Mouse (Mus musculus) layer of hippocampus, postnatal 10 days (tissue): Measurements from ENCODE around the gene Bcr. TPM values are rescaled to one million over a fixed set of nuclear protein-coding genes. Genes with fewer than 3 reads are reported as not detected.

Source experiments
- DNase-seq, 2 experiments: peaks; one replicate each; pipeline ENCODE4 v3.0.0; 2021; ENCODE audit warnings: low spot score in 2 of 2
- total RNA-seq, 2 experiments: library from RNA; stranded (reverse); gene quantifications; 2 replicates each; pipeline ENCODE4 v1.2.3; 2021

The Bcr gene
- total RNA-seq, 2 experiments from 2014 or later, result 71.2 to 76.3 TPM

DNA sequence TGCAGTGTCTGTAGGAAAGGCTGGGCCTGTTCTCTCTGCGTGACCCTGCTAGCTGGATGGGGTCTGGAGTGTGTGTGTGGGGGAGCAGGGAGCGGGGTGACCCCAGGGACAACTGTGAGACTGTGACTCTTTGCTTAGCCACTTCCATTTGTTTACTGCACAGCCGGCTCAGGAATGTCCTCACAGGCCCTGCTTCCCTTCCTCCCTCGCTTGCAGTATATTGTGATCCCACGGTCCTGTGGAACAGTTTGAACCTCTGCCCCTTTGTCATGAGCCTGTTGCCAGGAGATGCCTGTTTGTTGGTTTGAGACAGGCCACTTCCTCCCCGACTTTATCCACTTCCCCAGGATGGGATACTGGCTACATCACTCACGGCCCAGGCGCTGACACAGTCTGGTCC is 116.1 kb downstream of the Bcr start:
- no peak for DNase-seq

DNA sequence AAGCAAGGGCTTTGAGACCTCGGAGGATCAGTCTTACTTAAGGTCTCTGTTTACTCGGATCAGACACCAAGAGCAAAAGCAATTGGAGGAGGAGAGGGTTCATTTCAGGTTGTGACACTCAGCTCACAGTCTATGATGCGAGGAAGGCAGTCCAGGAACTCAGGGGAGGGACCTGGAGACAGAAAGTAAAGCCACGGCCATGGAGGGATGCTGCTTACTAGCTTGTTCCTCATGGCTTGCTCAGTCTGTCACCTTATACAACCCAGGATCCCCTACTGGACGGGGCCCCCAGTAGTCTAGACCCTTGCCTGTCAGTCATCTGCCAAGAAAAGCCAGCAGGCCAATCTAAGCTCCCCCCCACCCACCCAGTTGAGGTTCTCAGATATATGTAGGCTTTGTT is 118.5 kb downstream of the Bcr start:
- no peak for DNase-seq

DNA sequence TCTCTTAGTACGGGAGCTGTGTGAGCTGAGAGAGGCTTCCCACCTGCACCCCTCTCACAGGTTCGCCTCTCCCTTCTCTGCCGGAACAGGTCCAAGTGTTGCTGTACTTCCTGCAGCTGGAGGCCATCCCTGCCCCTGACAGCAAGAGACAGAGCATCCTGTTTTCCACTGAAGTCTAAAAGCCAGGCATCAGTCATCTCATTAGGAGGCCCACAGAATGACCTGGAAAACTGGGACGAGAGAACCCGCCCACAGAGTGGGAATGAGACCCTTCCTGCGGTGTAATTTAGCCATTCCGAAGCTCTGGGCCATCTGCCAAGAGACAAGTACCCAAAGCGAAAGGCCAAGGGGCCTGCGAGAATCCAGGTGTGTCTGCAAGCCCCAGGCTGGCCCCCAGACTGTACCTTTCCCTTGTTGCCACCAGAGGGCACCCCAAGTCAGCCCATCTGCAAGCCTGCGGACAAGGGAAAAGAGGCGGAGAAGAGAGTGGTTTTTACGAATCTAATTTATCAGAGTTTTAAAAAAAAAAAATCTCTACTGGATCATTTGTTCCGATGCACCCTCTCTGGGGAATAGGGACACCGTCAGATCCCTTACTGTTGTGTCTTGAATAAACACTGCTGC is 121.9 kb downstream of the Bcr start:
- DNase-seq, result peak; percentile 82 to 87

DNA sequence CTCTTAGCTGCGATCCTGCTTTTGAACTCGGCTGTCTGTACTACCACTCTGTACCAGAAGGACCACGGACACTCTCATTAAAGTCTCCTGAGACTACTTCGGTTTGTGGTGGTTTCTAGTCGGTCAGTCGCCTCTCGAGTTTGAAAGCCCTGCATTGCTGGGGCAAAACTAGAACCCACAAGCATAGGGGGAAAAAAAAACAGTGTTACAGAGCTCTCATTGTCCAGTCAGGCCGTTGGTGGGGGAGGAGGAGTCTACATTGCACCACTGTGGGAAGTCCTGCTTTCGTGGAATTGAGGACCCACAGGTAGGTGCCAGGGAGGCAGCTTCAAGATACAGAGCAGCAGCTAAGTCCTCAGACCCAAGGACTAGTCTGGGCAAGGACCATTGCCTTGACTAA is 124.4 kb downstream of the Bcr start:
- DNase-seq, result no peak

DNA sequence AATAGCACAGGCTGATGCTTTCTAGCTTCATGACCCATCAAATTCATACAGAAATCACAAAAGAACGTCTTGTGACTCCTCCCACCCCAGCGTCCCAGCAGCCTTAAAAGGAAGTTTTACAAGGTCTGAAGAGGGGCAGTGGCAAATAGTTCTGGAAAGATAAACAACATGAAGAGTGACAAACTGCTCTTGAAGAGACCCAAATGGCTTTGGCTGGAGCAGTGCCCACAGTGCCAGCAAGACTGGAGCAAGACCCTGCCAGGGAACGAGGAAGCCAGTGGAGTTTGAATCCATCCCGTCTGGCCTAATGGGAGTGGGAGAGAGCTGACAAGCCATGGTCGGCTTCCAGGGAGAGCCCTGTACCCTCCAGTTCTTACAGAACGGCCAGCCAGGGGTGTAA is 126.2 kb downstream of the Bcr start:
- DNase-seq, result peak; percentile 38 to 54

DNA sequence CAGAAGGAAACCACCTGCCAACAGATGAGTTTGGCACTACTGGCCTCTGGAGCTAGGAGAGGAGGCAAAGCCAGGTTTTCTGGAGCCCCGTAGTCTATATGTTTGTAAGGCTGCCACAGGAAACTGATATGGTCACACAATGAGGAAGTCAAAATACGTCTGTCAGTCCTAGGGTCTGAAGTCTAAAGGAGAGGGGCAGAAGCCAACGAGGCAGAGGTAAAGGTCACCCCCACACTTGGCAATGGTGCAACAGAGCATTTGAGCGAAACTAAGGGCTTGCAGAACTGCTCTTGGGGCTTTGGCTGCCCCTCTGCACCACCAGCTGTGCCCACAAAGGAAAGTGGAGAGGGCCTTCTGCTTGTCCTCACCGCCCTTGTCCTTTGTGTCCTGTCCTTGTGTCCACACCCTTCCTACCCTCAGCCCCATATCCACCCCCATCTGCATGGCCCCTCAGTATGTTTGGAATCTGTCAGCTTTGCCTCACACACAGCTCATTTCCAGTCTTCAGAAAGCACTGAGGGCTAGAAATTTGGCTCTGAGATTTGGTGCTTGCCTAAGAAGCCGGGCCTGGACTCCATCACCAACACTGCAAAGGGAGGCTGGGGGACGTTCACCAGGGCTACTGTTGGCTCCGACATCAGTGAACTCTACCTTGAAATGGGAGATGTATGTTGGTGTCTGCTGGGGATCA is 127.1 kb downstream of the Bcr start:
- DNase-seq, result no peak

DNA sequence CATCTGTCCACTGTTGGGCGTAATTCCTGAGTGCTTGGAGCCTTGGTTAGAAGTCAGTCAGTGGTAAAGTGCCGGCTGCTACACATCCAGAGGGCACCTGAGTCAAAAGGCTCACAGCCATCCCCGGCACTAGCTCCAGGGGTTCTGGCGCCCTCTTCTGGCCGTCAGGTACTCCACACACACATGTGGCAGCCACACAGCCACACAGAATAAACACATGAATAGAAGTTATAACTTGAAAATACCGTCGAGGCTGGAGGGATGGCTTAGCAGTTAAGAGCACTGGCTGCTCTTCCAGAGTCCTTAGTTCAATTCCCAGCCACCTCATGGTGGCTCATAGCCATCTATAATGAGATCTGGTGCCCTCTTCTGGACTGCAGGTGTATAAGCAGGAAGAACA is 131.3 kb downstream of the Bcr start:
- no peak for DNase-seq

DNA sequence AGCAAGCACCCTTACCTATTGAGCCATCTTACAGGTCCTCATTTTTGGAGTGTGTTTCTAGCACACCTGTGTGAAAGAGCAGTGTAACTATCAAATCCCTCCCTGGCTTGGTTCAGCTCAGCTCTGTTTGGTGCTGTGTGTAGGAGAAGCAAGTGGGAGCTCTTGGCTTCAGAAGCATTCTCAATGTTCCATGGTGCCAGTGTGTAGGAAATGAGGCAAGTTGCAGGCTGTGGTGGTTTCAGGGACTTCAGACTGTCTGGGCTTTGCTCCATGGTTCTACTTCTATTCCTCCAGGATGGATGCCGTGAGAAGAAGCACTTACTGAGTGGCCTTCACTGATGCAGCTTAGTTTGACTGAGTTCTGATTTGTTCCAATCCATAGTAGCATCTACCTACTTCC is 137.4 kb downstream of the Bcr start:
- DNase-seq, result no peak

DNA sequence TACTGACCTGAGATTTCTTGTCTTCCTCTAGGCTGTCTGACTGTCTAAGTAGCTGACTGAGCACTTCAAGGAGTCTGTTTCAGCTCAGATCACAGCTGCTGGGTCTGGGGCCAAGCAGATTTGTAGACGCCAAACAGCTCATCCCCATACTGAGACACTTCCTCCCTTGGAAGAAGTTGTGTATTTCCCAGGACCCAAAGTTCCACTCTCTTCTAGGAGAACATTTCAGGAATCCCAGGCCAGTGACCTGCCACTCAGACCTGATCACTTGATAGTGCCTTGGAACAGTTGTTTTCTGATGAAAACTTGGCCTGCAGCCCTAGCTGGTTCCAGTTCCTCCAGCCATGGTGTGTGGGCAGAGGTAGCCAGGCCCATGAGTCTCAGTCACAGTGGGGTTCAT is 140.3 kb downstream of the Bcr start:
- DNase-seq, result no peak

DNA sequence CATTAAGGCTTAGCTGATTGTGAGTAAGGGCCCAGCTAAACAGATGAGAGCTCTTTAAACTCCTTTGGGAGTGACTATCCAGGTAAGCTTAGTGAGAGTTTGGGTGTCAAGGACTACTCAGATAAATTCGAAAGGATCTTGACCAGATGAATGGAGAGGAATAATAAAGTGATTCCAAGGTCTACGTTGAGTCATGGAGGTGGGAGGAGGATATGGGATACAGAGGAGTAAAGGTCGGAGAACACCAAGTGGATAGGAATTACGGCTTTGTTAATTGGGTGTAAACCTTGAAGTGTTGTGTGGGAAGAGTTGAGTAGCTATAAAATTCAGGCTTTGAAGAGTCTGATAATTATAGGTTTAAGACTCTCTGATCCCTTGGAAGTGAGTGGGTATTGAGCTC is 145.8 kb downstream of the Bcr start:
- no peak for DNase-seq

DNA sequence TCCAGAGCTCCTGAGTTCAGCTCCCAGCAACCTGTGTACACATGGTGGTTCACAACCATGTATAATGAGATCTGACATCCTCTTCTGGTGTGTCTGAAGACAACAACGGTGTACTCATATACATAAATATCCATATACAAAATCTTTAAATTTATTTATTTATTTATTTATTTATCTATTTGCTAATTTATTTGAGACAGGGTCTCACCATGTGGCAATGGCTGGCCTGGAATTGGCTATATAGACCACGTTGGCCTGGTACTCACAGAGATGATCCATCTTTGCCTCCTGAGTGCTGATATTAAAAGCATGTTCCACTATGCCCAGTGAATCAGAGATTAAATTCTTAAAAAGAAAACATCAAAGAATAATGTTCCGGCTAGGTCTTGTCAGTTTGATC is 150.4 kb downstream of the Bcr start:
- no peak for DNase-seq

DNA sequence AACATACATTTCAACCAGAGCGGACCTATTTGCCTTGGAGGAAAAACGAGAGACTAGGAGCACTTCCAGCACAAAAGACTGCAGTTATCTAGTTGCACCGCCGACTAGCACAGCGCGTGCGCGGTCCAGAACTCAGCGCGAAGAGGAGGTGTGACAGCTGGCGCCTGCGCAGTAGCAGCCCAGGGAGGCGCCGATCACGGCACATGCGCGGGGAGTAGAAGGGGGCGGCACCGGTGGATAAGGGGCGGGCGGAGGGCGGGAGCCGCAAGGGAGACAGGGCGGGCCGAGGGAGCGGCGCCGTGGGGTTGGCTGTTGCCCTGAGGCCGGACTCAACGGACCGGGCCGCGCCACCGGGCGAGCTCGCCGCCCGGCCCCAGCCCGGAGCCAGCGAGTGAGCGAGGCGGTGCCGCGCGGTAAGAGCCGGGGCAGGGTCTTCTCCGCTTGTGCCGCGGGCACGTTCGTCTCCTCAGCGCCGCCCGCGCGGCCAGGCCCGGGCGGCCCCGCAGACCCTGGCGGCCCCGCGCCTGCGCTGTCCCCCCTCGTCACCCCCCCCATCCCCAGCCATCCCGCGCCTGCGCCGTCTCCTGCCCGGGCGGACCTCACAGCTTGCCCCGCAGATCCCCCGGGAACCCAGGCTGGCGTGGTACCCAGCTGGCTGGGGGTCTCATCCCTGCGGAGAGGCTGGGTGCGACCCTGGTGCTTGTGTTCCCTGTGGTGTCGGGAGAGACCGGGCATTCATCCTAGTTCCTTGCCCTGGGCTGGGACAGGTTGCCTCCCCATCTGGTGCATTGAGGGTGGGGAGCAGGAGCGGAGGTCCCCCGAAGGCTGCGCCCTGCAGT is 151.6 kb downstream of the Bcr start, which contains the start of gene Specc1l:
TSS of gene Specc1l (plus strand) at position 267 of the 839 bp plus-strand sequence.
- peak; percentile 93 to 97 for DNase-seq

DNA sequence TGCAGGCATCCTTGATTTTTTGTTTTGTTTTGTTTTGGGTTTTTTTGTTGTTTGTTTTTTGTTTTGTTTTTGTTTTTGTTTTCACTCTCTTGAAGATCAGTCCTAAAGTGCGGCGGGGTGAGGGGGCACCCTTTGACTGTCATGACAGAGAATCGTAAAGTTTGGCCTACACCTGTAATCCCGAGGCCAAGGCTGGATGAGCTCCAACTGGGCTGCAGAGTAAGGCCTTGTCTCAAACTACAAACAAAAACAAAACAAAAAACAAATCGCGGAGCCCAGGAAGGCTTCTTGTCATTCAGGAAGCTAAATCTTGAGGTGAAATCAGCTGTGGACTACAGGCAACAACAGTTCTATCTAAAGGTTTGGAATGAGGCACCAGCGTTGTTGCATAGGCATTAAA is 152.6 kb downstream of the Bcr start:
- DNase-seq, result peak; percentile 44 to 54

DNA sequence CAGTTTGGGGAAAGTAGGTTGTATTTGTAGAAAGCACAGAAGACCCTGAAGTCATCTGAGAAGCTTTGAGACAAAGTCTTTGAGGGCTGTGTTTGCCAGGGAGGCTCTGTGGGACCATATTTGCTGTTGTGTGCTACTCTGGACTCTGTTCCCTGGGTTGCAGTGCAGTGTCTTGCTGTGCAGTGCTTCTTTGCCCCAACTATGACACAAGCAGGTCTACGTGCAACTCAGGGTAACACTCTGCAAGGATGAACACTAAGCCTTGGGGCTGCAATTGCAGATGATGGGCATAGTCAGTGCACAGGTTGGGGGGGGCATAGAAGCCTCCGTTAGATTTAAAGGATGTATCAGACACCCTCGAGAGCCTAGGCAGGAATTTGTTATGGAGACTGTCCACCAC is 160.3 kb downstream of the Bcr start:
- DNase-seq, result no peak

DNA sequence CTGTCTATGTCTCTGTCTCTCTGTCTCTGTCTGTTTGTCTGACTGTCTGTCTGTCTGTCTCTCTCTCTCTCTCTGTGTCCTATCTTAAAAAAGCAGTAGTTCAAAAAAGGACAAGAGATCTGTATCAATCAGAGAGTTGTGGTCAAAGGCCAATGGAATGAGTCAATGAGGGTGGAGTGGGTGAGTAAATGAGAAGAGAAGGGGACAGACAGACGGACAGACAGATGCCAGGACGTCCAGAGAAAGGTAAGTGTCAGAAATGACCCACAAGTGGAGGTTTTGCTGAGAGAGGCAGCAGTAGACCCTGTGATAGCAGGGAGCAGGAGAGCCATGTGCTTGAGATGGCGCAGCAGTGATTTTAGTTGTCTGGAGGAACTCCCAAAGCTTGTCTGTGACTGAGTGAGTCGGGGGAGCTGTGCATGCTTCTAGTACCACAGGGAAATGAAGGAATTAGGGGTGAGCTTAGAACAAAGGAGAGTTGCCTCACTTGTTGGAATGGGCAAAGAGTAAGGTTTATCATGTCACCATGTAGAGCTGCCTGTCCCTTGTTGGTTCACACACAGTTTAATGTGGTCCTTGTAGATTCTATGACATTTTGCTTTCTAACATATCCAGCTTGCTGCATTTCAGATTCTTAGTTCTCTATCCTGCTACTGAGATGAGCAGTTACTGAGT is 161.7 kb downstream of the Bcr start:
- DNase-seq, result no peak

DNA sequence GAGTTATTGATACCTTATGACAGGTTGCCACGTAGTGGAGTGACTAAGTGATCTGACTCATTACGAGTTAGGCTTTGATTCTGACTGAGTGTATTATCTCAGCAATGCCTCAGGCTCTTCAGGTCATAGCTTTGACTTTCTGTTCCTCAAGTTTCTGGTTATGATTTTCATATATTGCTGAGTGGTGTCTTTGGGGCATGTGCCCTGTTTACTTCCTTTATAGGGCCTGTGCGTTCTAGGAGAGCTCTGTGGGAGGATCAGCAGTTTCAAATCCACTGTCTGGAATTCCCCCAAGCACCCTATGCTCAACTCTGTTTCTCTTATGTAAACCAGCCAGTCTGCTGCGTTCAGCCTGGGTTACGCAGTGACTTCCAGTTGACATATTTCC is 162.2 kb downstream of the Bcr start:
- DNase-seq, result no peak

DNA sequence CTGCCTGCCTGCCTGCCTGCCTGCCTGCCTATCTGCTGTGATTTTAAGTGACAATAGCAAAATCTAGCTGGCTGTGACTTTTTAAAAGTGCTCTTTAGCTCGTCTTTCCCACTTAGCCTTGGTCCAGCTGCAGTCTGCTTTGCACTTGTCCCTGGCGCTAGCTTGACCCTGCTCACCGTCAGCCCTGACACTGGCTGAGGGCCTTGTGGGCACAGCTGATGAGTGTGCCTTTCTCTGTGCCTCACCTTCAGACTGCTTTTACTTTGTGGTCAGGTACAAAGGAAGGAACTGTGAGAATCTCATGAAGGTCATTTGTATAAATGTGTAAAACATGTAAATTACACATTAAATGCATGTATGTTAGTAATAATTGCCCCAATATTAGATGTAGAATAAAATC is 163.8 kb downstream of the Bcr start:
- DNase-seq, result no peak

DNA sequence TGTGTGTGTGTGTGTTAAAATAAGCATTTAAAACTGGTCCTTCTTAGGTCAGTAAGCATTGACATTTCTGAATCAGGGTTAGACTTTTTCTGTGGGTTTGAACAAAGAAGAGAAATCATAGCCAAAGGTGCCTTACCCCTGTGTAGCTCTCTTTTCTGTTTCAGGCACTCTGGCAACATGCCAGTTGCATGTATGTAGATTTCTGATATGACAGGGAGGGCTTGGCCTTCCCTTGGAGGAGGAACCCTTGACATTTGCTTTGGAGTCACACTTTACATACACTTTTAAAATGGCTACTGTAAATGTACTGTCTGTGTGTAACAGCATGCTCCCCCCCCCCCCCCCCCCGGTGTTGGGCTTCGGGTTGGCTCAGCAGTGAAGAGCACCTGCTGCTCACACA is 164.2 kb downstream of the Bcr start:
- no peak for DNase-seq

DNA sequence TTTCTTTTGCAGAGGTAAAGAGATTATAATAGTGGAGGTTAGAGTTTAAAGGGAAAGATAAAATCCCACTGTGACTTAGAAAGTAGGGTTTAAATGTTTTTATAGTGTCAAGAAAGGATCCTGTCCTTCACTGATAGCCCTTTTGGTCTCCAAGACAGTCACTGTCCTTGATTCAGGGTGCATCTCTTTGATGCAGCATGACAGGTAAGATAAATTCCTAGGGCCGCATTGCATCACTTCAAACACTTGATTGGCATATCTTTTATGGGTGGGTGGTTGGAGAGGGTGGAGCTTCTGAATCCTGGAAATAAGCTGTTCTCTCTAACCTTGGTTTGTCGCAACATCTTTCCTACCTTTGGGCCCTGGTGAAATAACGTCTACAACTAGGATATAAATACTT is 167.0 kb downstream of the Bcr start:
- DNase-seq, result no peak

DNA sequence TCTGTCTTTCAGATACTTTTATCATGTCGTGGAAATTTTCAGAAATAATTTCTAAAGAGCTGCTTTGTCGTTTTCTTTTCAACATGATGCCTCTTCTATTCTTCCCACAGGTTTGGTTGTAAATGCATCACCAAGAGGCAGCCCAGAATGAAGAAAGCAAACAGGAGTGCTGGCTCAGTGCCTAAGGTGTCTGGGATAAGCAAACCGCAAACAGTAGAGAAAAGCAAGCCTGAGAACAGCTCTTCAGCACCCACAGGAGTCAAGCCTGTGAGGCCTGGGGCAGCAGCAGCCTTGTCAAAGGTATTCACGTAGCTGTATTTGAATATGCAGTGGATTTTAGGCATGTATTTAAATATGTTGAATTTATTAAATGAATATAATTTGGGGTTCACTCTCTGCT is 170.2 kb downstream of the Bcr start:
- DNase-seq, result no peak

DNA sequence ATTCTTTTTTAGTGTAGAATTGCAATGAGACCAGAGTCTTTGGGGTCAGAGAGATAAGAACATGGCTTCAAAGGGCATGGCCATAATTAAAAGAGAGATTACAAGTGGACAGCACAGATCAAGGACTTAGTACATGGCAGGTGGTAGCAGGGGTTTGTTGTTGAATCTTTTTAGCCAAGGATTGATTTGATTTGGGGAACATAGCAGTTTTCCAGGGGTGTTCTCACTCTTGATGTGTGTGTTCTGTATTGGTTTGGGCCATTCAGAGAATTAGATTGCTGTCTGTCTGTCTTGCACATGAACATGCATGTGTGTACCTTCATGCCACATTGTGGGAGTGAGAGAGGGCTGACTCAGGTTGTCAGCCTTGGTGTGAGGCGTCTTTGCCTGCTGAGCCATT is 171.5 kb downstream of the Bcr start:
- DNase-seq, result no peak

DNA sequence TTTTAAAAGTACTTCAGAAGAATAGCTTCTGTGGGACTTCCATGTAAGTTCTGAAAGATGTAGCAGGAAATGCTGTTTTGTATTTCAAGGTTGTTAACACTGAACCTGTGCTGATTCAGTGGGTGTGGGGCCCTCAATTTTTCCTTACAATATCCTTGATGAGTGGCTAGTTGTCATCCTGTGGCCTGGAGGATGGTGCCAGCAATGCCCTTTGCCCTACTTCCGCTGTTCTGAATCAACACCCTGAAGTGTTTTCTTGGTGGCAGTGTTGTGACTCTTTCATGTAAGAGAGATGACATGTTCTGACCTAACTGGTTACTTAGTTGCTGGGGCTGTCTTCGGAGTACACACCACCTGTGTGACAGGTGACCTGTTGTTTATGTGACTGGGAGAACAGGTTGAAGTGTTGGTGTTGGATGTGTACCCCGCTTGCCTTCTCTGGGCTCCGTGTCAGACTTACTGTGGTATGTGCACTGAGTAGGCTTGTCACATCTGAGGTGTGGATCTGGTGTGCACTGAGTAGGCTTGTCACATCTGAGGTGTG is 172.3 kb downstream of the Bcr start:
- no peak for DNase-seq
